Mouse (Mus musculus): ENCODE data around the gene Atp6ap2. TPM values are rescaled to one million over a fixed set of nuclear protein-coding genes. Genes with fewer than 3 reads are reported as not detected.
"Not testable (repeated sequence)": the region's sequence is repeated elsewhere in the genome, so short reads cannot be mapped to it uniquely, and the experiment has no call there.

Atp6ap2 gene
- total RNA-seq (2022): 100 to 1,000 TPM; 175 to 206 (median 187) TPM

DNA sequence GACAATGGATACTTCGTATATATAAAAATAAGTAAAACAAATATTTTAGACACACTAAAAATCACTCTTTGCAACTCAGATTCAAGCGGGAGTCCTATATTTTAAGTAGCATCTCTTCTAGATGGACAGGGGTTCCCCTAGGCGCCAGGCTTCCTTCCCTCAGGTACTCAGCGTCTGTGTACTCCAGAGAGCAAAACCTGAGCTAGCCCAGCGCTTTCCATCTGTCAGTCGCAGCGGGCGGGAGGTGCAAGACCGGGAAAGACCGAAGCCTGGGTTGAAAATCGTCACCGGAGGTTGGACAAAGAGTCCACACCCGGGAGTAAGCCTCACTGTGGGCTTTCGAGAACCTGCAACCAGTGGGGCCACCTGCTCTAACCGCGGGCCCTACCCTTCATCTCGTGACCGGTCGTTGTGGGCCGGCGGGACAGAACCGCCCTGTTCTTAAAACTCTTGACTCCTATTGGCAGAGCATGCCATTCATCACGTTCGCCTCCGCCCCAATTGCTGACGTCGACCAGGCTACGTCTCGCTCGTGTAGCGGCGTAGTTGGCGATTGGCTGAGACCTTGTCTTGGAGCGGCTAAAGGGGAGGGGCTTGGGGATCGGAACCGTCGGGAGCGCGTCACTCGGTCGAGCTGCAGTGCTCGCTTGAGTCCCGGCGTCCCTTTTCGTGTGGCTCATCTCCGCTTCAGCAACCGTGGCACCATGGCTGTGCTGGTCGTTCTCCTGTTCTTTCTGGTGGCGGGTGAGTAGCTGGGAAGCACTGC is at the start of gene Atp6ap2:
Gene Atp6ap2, plus strand, starts transcription at position 610 of the 766 bp plus-strand sequence.
- peak; percentile 92 to 94 for DNase-seq (ENCODE audit: low spot score in 2 of 2)

GRCm38 (mm10) chrX:12544417-12544816 is 43.2 kb upstream of the Atp6ap2 start:
- no peak for DNase-seq (ENCODE audit: low spot score in 2 of 2)

DNA sequence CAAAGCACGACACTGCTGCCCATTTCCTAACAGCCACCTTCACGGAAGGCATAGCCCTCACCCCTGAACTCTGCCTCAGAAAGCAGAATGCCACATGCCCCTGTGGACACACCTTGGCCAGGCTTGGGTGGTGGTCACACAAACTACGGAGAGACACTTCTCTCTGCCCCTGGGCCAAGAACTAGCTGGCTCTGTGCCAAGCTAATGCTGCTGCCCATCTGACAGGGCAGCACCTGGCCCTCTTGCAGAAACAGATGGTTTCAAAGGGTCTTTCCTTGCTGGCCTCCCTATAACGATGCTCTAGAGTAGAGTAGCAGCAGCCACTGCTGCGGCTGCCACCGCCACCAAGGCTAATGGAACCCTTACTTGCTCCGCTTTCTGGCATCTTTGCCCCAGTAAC is 30.5 kb upstream of the Atp6ap2 start:
- no peak for DNase-seq (ENCODE audit: low spot score in 2 of 2)

- no peak for DNase-seq (ENCODE audit: low spot score in 2 of 2)
These were observed 16.2 kb upstream of the Atp6ap2 start for GRCm38 (mm10) chrX:12571407-12571806.

GRCm38 (mm10) chrX:12577936-12578335 is 9.7 kb upstream of the Atp6ap2 start:
- DNase-seq (ENCODE audit: low spot score in 2 of 2): no peak

DNA sequence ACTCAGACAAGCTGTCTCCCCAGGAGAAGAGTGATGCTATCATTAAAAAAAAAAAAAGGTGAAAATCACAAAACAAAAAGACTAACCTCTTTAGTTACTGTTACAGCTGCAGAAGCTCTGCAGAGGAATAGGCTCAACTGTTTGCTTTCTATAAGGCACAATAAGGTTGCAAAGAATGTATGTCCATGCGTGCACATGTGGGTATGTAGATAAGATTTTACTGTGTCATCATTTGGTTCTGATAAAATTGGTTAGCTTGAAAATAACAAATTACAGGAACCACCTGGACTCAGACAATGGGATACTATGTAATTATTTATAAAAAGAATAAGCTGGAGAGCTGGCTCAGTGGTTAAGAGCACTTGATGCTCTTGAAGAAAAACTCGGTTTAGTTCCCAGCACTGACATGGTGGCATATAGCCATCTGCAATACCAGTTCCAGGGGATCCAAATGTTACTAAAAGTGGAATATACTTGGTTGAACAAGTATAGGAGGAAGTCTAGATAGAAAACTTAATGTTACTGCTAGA is 9.2 kb upstream of the Atp6ap2 start:
- DNase-seq (ENCODE audit: low spot score in 2 of 2): no peak

- no peak for DNase-seq (ENCODE audit: low spot score in 2 of 2)
These were observed 4.3 kb upstream of the Atp6ap2 start for GRCm38 (mm10) chrX:12583261-12583660.

- peak in 1 of 2 experiments; percentile 5 for DNase-seq (ENCODE audit: low spot score in 2 of 2)
These were observed 356 bp downstream of the Atp6ap2 start for GRCm38 (mm10) chrX:12587958-12588355.

GRCm38 (mm10) chrX:12591401-12591943 is 3.9 kb downstream of the Atp6ap2 start:
- no peak for DNase-seq (ENCODE audit: low spot score in 2 of 2)

DNA sequence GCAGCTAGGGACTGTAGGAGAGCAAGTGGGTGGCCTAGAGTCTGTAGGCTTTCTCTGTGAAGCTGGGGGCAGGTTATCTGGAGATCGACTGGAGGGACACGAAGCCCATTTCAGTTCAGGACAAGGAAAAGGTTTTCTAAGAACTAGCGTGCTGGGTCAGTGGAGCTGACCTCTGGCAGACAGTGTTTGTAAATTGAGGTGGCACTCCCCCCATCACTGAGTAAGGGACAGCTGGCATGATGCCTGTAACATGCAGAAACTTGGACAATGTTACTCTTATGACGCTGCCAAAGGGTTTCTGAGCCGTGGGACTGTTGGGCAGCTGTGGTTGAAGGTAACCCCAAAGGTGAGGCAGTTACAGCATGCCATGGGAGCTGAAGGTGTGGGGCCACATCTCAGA is 4.4 kb downstream of the Atp6ap2 start:
- no peak for DNase-seq (ENCODE audit: low spot score in 2 of 2)

- no peak for DNase-seq (ENCODE audit: low spot score in 2 of 2)
These were observed 6.2 kb downstream of the Atp6ap2 start for GRCm38 (mm10) chrX:12593824-12594223.

DNA sequence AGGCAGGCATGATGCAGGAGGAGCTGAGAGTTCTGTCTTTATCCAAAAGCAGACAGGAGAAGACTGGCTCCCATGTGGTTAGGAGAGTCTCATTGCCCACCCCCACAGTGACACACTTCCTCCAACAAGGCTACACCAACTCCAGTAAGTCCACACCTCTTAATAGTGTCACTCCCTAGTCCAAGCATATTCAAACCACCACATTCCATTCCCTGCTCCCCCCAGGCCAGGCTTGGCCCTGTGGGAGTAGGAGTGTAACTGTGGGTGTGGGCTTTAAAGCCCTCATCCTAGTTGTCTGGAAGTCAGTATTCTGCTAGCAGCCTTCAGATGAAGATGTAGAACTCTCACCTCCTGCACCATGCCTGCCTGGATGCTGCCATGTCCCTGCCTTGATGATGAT is 22.9 kb downstream of the Atp6ap2 start:
- not testable (repeated sequence) for DNase-seq (ENCODE audit: low spot score in 2 of 2)

DNA sequence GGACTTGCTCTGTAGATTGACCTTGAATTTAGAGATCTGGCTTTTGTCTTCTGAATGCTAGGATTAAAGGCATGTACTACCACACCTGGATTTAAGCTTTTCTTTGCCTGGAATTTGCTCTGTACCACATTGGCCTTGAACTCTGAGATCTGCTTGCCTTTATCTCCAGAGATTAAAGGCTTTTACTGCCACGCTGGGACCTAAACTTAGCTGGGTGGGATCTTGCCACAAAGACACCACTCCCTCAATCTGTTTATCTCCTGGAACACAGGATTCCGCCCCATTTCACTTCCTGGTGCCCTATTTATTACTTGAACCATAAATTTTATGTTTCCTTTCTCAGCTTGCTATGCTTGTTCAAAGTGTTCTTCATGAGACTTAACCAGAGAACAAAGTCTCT is 23.6 kb downstream of the Atp6ap2 start:
- no peak for DNase-seq (ENCODE audit: low spot score in 2 of 2)

DNA sequence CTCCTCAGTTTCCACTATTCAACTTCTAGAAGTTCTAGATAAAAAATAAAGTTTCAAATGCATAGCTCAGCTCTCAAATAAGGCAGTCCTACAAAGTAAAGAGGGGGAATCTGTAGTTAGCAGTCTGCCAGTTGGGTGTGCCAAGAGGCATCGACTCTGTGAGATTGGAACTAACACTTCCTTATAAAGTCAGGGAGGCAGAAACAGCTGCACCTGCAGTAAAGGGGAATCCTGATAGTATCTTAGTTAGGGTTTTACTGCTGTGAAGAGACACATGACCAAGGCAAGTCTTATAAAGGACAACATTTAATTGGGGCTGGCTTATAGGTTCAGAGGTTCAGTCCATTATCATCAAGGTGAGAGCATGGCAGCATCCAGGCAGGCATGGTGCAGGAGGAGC is 24.8 kb downstream of the Atp6ap2 start:
- DNase-seq (ENCODE audit: low spot score in 2 of 2): not testable (repeated sequence)

GRCm38 (mm10) chrX:12625131-12625530 is 37.5 kb downstream of the Atp6ap2 start:
- DNase-seq (ENCODE audit: low spot score in 2 of 2): no peak

GRCm38 (mm10) chrX:12644976-12645375 is 57.4 kb downstream of the Atp6ap2 start:
- DNase-seq (ENCODE audit: low spot score in 2 of 2): no peak

- peak; percentile 29 for DNase-seq (ENCODE audit: low spot score in 2 of 2)
These were observed 58.1 kb downstream of the Atp6ap2 start for GRCm38 (mm10) chrX:12645531-12646304.

DNA sequence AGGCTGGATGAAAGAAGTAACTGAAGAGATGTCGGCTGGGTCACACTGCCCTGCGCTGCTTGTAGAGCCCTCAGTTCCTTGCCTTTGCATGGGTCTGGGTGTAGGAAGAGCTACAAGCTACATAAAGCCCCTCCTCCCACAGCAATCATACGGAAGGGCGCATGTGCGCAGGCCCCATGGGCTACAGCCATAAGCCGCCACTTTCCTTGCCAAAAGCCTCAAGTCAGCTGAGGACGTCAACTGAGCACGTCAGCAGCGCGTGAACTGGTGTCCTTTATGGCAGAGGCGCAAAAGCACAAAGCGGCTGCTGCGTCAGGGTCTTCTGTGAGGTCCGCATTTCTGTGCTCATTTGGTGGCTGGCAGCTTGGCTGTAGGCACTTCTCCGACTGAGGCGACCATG is 64.3 kb downstream of the Atp6ap2 start:
- no peak for DNase-seq (ENCODE audit: low spot score in 2 of 2)

DNA sequence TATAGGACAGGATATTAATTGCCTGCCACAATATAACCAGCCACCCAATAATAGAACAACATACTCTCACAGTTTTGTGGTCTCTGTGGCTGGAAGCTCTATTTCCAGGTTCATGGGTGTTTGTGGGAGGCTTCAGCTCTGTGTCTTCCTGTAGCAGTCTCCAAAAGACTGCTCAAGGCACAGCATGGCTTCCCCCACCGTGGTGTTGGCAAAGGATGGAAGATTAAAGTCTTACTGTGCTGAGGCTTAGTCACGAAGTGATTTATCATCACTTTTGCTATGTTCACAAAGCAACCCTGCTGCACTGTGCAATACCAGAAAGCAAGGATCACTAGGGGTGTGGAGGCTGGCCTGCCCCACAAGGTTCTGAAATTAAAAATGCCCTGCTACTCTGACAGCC is 66.3 kb downstream of the Atp6ap2 start:
- DNase-seq (ENCODE audit: low spot score in 2 of 2): no peak
